Mouse (Mus musculus) stomach, postnatal 0 days (tissue): ENCODE data around the gene Szt2.

Source experiments
- CTCF ChIP-seq: IDR thresholded peaks from 2 replicates; pipeline ENCODE4 v1.5.1; 2016; ENCODE audit warnings: antibody characterized with exemption, low read depth, mild to moderate bottlenecking, moderate library complexity
- EP300 ChIP-seq: optimal IDR thresholded peaks from 2 replicates; pipeline ENCODE3; 2016; ENCODE audit warnings: antibody characterized with exemption

GRCm38 (mm10) chr4:118398400-118398799 lies 10.7 kb downstream of the Szt2 start:
- TF ChIP-seq CTCF (no peak), EP300 (no peak)
